Mouse (Mus musculus): ENCODE measurements around the gene Chchd6. TPM values are rescaled to one million over a fixed set of nuclear protein-coding genes. Genes with fewer than 3 reads are reported as not detected.

Chchd6 gene
- total RNA-seq, 2 experiments from 2014 or later: 1.7 to 3.8 TPM

DNA sequence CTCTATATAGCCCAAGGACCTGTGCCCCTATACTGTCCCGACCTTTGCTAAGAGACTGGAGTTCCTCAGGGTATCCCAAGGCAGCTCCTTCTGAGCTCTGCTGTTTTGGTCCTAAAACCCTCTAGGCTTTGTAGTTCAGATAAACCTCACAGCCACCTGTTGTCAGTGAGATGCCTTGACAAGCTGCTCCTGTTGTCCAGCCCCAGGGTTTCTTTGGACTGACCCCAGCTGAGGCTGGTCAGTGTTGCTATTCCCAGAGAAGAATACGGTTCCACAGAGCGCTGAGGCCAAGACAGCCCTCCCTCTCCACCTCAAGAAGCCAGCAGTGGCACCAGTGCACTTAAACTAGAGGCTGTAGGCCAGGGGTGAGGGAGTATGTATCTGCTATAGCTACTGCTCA lies 214.3 kb downstream of the Chchd6 start:
- ATAC-seq (replicated peaks; ENCODE audit: low FRiP score, poor library complexity, severe bottlenecking): no peak

DNA sequence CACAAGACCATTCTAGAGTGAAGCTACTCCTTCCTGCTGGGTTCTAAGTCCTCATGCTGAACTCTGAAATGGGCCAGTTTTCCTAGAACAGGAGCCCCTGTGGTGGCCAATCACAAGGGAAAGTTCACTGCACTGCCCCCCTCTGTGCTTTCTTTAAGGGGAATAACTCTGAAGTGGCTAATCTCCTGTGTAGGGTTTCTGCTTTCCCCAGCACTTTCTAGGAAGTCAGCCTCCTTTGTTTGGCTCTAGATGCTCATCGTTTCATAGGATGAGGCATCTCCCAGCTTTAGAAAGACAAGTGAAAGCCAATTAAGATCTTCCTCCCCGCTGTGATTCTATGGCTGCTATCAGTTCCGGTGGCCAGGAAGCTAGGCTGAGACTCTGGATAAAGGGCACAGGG lies 214.7 kb downstream of the Chchd6 start:
- no peak for ATAC-seq (replicated peaks; ENCODE audit: low FRiP score, poor library complexity, severe bottlenecking)

DNA sequence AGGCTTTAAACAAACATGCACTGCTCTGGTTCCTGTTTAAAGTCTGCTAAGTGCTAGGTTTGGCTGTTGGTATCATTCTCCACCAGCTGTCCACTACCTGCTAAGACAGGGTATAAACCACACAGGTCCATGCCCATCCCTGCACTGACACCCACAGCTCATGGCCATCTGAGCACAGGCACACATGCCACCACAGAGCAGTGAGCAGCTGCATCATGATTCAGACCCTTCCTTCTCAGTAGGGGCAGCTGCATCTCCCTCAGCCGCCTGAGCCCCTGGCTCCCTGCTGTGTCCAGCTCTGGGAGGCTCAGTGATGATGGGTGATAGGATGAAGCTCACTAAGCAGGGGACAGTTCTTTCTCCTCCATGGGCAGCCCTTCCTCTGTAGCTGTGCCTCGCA lies 217.2 kb downstream of the Chchd6 start:
- ATAC-seq (replicated peaks; ENCODE audit: low FRiP score, poor library complexity, severe bottlenecking): no peak

DNA sequence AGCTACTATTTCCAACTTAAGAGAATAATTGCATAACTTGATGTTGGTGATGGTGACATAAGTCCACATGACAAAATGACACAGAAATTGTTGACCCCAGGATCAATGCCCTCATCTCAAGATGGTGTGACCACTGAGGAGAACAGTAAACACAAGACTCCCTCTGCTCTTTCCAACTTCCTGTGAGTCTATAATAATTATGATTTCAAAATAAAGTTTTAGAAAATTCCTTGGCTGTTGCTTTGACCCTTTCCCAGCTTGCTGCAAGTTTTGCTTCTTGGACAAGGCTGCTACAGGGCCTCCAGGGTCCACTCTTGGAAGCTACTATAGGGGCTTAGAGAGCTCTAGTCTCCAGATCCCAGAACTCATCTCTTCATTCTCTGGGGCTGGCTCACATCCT lies 226.6 kb downstream of the Chchd6 start:
- ATAC-seq (replicated peaks; ENCODE audit: low FRiP score, poor library complexity, severe bottlenecking): no peak

DNA sequence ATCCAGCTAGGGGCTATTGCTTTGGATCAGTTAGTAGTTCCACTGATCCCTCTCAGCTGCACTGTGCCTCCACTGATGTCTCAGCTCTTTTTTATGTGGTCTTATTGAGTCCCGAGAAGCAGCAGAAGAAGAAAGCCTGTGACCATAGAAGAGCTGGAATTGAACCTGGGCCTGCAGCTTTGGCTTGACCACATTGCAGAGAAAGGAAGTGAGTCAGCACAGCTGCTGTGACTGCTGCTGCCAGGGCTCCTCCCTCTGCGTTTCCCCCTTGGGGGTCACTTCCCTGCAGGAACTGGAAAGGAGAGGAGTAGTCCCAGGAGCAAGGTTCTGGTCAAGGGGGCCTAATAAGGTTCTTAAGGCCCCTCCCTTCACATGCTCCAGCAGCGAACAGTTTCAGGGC lies 231.1 kb downstream of the Chchd6 start:
- no peak for ATAC-seq (replicated peaks; ENCODE audit: low FRiP score, poor library complexity, severe bottlenecking)

DNA sequence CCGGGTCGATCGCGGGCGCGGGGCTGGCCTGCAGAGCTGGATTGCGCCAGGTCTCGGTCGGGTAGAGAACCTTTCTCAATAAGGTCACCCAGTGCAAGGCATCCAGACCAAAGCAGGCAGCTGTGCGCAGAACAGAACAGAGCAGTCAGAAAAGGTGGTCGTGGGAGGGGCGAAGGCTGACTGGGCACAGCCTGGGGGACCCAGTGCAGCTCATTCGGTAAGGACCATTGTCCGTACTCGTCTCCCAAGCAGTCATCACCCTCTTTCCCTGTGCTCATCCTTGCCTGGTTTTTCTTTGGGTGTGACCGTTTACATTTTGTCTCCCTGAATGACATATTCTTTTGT lies 232.4 kb downstream of the Chchd6 start:
- no peak for ATAC-seq (replicated peaks; ENCODE audit: low FRiP score, poor library complexity, severe bottlenecking)

DNA sequence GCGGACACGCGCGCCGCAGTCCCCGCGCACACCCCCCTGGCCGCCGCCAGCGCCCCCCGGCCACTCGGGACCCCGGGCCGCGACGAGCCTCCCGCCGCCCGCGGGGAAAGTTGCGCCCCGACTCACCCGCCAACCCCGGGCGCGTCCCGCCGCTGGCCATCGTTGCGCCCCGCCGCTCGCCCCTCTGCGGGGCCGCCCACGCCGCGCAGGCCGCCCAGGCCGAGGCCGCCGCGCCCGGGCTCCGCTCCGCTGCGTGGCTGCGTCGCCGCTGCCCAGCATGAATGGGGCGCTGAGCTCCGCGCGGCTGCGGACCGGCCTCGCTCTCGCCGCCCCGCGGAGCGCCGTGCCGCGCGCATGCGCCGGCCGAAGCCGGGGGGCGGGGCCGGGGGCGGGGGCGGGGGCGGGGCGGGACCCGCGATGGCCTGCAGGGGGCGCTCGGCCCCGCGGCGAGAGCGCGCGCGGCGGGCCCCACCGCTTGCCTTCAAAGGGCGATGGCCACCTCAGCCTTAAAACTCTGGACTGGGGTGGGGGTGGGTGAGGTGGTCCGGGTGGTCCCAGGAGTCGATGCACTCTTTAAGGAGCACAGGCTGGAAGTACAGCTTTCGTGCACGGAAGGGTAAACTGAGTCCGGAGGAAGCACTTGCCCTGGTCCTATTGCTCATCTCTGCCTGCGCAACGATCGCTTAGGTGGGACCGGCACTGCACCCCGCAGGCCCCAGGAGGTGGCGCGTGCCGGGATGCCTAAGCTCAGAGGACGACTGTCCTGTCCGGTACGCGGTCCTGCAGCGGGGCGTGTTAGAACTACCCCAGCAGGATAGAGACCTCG lies 233.0 kb downstream of the Chchd6 start, which contains the start of gene Plxna1:
Gene Plxna1, minus strand, starts transcription at position 340 of the 826 bp plus-strand sequence.
- no peak for ATAC-seq (replicated peaks; ENCODE audit: low FRiP score, poor library complexity, severe bottlenecking)

DNA sequence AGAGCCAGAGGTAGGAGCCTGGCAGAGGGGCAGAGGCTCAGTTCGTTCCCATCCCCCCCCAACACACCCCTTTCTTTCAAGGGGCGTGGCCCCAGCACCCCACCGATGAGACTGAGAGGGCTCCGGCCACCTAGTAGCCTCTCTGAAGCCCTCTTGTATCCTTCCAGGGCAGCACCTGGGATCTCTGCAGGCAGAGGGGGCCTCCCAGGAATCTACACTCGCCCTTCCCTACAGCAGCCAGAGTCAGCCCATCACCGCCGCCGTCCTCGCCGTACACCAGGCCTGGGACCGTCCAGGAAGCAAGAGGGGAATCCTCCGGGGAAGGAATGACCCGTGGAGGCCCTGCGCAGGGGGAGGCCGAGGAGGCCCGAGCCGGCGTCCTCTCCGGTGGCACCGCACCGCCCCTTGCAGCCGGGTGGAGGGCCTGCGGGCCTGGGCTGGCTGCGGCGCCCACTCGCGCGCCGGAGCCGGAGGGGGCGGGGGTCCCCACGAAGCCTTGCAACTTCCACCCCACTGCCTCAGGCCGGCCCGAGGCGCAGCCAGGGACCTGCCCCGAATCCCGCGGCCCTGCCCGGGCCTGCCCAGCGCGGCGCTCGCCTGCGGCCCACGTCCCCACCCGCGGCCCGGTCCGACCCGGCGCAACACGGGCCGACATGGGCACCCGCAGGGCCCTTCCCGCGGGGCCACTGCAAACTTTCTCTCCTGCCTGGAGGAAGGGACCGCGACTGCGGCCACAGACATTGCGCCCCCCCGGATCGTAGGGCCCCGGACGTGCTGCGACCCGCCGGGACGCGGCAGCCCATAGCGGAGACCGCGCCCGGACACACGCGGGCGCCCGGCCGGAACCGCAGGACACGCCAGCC lies 233.8 kb downstream of the Chchd6 start:
- ATAC-seq (replicated peaks; ENCODE audit: low FRiP score, poor library complexity, severe bottlenecking): no peak

DNA sequence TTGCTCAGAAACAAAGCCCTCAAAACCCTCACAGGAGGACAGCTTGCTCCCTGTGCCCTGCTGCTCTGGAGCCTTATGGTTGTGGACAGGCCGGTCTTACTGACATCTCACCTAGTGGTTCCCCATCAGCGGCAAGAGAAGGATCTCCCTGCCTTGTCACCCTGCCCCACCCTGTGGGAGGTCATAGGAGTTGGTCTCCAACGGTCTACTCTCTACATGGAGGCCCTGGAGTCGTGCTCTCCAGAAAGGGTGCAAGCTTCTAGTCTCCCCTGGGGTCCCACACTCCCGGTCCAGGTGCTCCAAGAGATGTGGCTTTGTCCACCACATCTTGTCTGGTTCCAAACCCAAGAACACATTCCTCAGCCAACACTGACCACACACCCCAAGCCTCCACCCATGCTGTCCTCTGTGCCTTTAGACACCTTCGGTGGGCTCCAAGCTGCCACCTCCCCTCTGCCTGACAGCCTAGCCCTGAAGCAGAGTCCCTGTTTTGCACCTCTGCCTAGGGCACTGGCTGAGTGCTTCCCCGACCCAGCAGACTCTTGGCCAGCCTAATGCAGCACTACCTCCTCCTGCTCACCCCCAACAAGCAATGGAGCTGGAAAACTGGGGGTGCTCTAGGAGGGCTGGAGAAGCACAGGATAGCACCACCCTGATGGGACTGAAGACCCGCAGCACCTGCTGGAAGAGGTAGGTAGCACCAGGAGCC lies 234.6 kb downstream of the Chchd6 start:
- ATAC-seq (replicated peaks; ENCODE audit: low FRiP score, poor library complexity, severe bottlenecking): no peak

DNA sequence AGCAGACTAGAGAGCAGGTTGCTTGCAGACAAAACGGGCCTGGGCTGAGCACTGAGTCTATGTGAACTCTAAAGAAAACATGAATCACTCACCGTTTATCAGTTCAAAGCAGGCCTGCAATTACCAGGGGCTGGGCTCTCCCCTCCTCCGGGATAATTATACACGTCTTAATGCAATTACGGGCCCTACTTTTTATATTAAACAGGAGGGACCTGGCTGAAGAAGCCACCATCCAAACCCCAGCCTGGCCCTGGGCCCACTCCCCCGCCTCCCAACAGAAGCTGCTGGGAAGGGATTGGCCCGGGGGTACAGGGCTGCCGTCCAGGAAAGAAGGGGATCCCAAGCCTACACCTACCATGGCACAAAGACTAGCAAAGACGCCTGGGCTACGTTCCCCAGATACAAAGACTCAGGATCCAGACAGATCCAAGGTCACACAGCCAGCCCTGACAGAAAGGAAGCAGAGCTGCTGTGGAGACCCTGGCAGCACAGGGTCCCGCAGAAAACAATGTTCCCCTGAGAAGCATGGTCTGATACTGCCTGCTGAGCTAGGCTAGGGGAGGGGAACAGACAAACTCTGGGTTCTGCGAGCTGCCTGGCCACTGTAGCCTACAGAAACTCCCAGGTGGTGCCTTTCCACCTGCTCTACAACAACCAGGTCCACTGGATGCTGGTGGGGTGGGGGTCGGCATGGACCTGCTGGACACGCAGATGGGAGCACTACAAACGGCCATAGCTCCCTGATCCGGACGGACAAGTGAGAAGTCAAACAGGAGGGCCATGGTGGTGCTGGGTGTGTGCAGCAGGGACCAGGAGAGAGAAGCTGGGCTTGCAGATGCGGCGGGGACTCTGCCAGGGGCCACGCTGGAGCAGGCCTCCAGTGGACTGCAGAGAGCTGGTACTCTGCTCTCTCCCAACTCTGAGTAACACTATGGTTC lies 235.4 kb downstream of the Chchd6 start:
- ATAC-seq (replicated peaks; ENCODE audit: low FRiP score, poor library complexity, severe bottlenecking): no peak

DNA sequence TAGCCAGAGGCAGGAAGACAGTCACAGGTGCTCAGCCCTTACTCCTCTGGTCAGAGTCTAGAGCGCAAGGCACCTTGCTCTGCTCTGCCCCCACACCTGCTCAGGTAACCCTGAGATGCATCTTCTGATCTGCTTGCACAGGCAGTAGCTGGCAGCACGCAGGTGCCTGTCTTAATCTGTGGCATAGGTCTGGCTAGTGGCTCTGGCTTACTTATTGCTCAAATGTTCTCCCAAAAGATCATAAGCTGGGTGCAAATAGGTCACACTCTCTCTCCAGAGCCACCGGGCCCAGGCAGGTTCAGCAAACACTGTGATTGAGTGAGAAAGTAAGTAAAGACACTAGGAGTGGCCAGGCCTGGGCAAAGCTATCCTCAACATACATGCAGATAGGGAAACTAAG lies 236.3 kb downstream of the Chchd6 start:
- ATAC-seq (replicated peaks; ENCODE audit: low FRiP score, poor library complexity, severe bottlenecking): no peak

DNA sequence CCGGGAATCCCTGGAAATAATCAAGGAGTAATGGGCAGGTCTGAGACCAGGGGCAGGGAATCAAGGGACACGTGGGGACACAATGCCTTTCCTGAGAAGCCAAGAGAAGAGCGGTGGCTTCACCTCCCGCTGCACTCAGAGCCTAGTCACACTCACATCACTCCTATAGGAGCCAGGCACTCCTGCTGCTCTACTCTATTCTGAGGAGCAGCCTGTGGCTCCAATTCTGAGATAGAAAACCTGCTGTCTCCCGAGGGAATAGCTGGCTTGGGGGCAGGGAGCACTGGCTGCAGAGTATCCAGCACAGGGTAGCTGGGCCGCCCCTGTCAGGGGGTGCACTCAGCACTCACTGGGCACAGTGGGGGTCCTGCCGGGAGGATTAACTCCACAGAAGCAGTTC lies 239.8 kb downstream of the Chchd6 start:
- no peak for ATAC-seq (replicated peaks; ENCODE audit: low FRiP score, poor library complexity, severe bottlenecking)

DNA sequence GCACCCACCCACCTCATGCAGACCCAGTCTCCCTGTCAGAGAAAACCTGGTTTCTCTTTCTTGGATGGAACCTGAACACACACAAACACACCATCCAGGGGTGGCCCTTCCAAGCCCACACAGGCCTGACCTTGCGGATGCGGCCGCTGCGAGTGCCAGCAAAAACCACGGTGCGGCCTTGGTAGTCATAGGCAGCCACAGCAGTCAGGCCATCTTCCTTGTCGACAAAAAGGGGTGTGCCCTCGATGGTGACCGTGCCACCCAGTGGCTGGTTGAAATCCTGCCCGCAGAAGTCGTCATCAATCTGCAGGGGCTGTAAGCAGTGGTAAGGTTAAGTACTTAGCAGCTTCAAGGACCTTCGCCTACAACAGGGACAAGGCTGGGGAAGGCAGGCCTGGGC lies 240.7 kb downstream of the Chchd6 start:
- no peak for ATAC-seq (replicated peaks; ENCODE audit: low FRiP score, poor library complexity, severe bottlenecking)

DNA sequence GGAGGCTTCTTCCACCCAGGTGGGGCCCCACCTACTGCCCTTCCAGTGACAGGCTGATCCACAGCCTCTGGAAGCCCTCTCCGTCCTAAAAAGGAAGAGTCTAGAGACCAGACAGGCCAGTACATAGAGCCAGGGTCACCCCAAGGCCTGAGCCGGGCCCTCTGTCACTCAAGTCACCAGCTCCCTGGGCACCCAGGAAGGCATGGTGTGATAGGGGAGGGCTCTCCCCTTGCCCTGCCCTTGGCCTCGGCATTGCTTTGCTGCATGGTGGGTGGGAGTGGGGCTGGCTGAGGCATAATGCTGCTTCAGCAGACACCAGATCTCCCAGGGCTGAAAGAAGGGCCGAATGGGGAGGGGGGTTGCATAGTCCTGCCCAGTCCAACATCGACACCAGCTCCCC lies 241.4 kb downstream of the Chchd6 start:
- ATAC-seq (replicated peaks; ENCODE audit: low FRiP score, poor library complexity, severe bottlenecking): no peak

DNA sequence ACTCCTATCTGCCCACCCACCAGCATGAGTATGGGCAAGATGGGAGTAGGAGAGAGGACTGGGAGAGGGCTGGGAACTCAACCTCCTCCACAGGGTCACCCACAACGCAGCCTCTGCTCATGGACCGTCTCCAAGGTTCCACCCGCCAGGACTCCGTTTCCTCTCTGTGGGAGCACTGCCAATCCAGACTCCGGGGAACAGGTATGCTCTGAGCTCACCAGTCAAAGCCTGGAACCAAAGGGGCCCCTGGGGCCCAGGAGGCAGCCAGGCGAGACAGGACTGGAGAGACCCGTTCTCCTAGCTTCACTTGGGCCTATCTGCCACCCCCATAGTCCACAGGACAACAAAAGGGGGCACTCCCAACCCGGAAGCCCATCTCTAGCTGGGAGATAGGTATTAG lies 242.4 kb downstream of the Chchd6 start:
- no peak for ATAC-seq (replicated peaks; ENCODE audit: low FRiP score, poor library complexity, severe bottlenecking)

DNA sequence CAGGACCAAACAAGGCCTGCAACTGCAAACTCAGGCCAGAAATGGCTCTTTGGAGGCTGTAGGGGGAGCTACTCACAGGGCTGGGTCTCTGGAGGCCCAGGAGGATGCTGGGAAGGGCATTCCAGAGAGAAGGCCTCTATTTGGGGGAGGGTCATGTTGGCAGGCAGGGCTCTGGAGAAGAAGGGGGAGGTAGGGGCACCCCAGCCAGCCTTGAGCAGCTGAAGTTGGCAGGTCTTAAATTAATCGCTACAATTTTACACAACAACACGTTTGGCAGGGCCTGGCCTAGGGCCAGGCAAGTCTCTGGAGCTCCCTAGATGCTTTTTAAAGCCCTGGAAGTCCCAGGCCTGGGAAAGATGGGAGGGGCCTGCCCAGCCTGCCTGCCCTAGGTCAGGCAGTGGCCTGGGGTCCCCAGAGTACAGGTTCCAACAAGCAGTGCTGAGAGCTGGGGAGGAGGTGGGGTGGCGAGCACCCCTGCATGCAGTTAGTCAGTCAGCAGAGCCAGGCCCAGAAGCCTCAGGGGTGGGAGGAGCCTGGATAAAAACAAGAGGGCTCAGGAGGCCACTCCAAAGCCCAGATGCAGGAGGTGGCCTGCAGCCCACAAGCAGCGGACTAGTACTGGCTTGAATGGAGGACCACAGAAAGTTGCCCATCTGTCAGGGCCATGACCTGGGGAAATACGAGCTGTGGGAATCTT lies 243.9 kb downstream of the Chchd6 start:
- no peak for ATAC-seq (replicated peaks; ENCODE audit: low FRiP score, poor library complexity, severe bottlenecking)

DNA sequence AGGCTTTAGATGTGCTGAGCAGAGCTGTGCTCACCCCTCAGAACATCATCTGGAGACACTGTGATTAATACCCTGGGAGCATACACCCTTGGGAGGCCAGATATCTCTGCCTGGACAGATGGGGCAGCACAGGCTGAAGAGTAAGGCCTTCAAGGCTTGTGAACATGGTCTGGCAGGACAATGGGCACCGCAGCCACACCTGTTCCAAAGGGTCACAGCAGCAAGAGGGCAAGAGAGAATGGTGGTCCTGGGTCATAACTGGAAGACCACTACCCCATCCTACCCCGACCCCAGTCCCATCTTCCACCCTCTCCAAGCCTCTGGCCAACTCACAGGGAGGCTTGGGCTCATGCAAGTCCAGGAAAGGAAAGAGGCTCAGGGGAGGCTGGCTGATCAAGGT lies 244.9 kb downstream of the Chchd6 start:
- no peak for ATAC-seq (replicated peaks; ENCODE audit: low FRiP score, poor library complexity, severe bottlenecking)

DNA sequence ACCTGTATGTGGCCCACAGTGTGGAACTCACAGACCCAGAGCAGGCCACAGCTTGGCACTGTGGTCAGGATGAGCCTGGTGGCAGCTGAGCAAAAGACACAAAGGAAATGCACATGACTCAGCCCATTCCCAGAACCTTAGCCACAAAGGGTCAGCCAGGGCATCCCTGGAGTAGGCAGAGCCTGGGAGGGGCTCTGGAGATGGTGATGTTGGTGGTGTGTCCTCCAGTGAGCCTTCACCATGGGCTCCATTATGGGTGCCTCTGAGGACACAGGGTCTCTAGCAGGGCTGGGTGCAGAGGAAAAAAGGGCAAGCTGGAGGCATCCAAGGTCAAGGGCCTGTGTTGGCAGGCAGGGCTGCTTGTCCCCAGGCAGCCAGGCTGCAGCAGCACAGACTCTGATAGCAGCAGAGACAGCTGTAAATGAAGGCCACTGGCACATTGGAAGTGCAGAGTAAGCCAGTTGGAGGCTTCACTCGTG lies 245.4 kb downstream of the Chchd6 start:
- no peak for ATAC-seq (replicated peaks; ENCODE audit: low FRiP score, poor library complexity, severe bottlenecking)

DNA sequence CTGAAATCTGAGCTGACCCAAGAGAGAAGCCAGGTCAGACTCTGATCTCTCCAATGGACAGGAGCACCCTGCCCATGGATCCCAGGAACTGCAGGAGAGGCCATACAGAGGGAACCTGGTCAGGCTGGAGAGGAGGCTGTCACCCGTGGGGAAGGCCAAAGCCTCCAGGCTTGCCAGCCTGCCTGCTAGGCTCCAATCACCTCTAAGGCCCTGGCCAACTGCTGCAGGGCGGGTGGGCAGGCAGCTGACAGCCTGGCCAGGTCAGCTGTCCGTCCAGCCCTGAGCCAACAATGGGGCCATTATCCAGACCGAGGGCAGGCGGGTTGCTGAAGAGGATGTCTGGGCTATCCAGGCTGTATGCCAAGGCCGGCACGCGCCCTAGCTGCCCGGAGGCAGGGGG lies 247.1 kb downstream of the Chchd6 start:
- ATAC-seq (replicated peaks; ENCODE audit: low FRiP score, poor library complexity, severe bottlenecking): no peak

Data from erythroblast, adult 5-6 weeks (primary cell).